Mouse (Mus musculus) urinary bladder, postnatal 10 days (tissue): ENCODE data around the gene Galr3.
A peak's percentile ranks its signal among the peaks of the same experiment; 100 is the strongest.
"Not testable (repeated sequence)": the region's sequence is repeated elsewhere in the genome, so short reads cannot be mapped to it uniquely, and the experiment has no call there.

ENCODE experiments used
- DNase-seq: peaks from one replicate; pipeline ENCODE4 v3.0.0; 2022; ENCODE audit warnings: low spot score

Galr3 gene

GRCm38 (mm10) chr15:79026511-79027290 is 15.0 kb upstream of the Galr3 start:
- DNase-seq: no peak

GRCm38 (mm10) chr15:79027291-79028205 is 14.1 kb upstream of the Galr3 start:
- DNase-seq: no peak

DNA sequence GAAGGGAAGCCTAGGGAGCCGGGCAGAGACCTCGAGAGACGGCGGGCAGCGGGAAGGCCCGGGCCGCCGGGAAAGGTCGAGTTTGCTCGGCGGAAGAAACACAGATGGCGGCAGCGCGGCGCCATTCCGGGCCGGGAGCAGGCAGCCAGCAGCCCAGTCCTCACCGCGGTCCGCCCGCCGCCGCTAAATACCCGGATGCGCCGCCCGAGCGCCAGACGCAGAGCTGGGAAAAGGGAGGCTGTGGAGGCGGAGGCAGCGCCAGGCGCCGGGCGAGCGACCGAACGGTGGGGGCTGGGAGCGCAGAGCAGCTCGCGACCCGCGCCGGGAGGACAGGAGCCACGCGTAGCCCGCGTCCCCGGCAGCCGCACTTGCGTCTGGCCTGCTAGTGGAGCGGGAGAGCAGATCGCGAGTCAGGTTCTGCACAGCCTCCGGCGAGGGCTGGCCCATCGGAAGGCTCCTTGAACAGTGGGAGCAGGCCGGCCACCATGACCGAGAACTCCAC is 13.4 kb upstream of the Galr3 start, which contains the start of gene H1f0:
Gene H1f0, plus strand, starts transcription at position 214 of the 502 bp plus-strand sequence.
- DNase-seq: peak; percentile 91

DNA sequence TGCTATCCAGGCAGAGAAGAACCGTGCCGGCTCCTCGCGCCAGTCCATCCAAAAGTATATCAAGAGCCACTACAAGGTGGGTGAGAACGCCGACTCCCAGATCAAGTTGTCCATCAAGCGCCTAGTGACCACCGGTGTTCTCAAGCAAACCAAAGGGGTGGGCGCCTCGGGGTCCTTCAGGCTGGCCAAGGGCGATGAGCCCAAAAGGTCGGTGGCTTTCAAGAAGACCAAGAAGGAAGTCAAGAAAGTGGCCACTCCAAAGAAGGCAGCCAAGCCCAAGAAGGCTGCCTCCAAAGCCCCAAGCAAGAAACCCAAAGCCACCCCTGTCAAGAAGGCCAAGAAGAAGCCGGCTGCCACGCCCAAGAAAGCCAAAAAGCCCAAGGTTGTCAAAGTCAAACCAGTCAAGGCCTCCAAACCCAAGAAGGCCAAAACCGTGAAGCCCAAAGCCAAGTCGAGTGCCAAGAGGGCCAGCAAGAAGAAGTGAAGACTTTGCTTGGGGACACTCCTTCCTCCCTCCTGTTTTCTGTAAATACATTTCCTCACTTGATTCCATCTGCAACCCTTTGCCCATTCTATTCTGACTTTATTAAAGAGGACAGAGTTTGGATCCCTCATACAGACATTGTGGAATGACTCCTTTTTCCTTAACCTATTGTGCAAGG is 12.7 kb upstream of the Galr3 start:
- DNase-seq: no peak

DNA sequence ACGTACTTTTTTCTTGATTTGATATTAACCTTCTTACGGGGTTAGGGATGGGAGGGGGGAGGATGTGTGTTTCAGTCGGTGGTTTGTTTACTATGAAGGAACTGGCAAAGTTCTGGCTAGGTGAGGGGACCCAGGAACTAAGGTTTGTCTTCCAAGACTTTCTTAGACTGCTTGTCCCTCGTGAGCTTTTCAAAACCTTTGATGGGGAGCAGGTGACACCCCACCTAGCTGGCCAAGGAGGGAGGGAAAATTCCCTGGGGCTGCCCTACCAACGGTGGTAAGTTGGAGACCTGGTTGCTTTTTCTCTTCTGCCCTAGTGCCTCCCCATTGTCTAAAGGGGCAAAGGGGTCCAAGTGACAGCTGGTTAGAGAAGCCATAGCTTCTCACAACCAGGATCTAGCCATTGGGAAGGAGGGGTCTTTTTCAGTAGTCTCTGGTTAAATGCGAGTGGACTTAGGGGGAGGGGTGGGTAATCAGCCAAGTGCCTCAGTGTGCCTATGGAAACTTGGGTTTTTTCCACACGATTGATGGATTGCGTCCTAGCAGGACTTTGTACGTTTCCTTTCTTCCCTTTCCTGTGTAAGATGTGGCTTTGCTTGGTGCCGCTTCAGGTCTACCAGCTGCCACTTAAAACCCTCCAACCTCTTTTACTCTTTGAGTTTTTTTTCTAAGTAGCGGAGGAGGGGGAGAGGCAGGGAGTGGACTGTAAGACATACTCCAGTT is 12.0 kb upstream of the Galr3 start:
- DNase-seq: no peak

DNA sequence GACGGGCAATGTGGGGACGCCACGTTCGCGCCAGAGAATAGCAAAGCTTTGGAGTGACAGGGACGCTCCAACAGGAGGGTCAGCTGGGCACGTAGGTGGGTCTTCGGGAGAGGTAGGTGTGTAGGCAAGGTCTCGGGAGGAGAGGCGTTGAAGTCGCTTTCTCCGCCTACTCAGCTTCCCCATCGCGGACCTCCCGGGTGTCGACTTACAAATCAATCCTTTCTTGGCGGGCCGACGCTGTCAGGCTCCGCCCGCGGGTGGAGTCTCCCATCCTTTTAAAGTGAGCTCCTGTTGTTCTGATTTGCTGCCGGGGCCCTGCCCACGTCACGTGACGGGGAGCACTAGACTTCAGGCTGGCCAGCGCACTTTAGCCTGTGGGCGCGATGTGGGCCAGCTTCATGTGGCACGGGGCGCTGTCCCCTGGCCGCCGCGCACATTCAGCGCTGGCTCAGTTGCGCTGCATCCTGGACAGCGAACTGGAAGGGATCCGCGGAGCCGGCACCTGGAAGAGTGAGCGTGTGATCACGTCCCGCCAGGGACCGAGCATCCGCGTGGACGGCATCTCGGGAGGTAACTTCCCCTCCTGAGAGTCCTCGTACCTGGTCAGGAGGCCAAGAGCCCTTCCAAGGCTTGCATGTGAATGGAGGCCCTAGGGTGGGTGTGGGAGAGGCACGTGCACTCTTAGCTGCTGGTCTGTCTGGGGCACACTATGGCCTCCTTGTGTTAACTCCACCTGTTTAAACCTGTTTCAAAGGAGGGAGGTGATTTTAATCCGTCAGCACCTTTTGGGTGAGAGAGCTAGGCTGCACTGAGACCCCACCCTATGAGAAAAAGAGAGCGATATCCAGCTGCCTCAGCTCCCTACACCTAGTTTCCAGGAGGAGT is 10.9 kb upstream of the Galr3 start:
- DNase-seq: peak; percentile 51

GRCm38 (mm10) chr15:79031908-79032307 is 9.8 kb upstream of the Galr3 start:
- not testable (repeated sequence) for DNase-seq

DNA sequence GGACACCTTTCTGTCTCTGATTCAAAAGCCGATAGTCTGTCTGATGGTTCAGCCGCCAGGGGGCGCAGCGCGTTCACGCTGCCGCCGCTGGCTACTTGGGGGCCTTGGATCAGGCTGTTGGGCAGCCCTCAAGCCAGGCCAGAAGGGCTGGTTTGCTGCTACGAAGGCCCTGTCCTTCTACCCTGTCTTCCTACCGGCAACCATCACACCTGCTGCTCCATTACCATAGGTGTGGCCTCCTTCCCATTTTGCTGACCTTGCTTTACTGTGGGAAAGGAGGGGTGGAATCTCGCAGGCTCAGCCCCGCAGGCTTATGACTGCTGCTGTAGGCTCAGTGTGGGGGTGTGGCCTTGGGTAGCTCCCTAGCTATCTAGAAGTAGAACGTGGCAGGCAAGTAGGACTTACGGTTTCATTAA is 3.8 kb upstream of the Galr3 start:
- DNase-seq: peak; percentile 44

DNA sequence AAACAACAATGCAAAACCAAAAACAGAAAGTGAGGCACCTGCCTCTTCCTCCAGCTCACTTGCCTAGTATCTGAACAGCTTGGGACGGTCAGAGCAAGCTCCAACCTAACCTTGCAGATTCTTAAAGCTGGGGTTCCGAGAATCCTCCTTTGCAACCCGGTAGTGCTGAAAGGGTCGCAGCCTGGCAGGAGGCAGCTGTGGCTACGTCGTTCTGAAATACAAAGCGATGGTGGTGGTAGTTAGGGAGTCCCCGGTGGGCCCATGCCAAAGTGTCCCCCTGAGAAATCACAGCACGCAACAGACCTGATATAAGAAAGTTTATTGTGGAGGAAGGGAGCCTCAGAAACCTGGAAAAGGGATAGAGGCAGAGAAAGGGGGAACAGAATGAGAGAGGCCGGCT is 3.4 kb upstream of the Galr3 start:
- no peak for DNase-seq

DNA sequence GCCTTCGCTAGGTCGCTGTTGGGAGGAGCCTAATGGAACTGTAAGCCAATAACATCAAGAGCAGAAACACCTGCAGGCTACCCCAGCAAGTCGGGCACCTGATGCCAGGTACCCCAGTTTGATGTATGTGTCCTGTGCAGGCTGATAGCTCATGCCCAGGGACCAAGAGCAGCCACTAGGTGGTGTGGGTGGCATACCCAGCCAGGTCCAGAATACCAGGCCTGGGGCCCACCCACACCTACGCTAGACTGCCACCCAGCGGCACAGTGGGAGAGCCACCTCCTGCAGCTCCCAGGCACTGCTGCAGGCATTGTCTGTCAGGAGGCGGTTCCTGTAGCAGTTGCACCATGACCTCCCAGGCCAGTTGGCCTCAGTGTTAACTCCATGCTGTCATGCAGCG is 2.8 kb upstream of the Galr3 start:
- no peak for DNase-seq

DNA sequence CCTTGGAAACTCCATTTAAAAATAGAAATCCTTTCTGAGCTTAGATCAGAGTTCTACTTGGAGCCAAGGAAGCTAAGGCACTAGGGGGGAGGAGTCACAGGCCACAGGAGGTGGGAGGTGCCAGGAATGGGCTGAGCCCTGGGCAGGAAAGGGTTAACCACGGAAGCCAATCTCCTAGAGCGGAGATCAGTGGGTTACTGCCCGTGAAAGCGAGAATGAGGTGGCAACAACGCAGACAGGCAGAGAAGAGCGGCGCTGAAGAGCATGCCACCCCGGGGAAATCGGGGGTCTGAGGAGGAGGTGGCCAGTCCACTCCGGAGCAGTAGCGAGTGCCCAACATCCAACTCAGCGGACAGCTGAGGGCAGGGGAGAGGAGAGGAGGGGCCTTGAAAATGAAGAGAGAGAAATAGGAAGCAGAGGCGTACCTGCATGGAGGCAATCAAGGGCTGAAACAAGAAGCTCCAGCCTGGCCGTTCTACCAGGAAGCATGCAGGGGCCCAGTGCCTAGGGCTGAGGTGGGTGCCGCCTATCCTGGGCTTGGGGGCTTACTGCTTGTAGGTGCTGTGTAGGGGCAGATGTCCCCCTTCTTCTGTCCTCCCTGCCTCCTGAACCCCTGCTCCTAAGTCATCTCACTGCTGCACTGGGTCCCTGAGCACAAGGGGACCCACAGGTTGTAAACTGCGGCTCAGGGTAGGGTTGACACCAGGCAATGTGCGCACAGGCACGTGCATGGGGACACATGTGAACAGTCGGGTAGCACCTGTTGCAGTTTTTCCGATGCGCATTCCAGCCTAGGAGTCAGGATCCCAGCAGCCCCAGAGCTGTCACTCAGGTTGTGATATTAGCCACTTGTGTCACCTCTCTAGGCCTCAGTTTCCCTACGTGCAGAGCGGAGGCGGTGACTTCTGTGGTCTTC is 926 bp upstream of the Galr3 start:
- DNase-seq: no peak

- no peak for DNase-seq
Observed at GRCm38 (mm10) chr15:79042721-79043491, 1.2 kb downstream of the Galr3 start.

- DNase-seq: no peak
Observed at GRCm38 (mm10) chr15:79044837-79045236, 3.2 kb downstream of the Galr3 start.

- no peak for DNase-seq
Observed at GRCm38 (mm10) chr15:79048186-79048585, 6.5 kb downstream of the Galr3 start.

GRCm38 (mm10) chr15:79050160-79050845 is 8.6 kb downstream of the Galr3 start:
- DNase-seq: no peak

DNA sequence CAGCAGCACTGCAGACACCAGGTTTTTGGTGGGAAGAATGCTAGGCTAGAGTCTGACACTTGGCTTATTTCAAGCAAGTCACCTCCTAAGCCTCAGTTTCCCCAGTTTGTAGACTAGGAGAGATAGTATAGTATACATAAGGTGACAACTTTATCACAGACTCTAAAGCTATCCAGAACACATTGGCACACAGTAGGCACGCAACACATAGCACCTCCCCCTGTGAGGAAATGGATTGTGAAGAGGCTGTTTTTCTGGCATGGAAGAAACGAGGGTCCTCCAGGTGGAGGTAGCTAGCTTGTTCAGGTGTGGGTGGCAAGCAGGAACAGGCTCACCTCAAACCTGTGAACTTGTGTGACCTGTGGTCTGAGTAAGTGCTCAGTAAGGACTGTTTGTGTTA is 9.3 kb downstream of the Galr3 start:
- DNase-seq: no peak

DNA sequence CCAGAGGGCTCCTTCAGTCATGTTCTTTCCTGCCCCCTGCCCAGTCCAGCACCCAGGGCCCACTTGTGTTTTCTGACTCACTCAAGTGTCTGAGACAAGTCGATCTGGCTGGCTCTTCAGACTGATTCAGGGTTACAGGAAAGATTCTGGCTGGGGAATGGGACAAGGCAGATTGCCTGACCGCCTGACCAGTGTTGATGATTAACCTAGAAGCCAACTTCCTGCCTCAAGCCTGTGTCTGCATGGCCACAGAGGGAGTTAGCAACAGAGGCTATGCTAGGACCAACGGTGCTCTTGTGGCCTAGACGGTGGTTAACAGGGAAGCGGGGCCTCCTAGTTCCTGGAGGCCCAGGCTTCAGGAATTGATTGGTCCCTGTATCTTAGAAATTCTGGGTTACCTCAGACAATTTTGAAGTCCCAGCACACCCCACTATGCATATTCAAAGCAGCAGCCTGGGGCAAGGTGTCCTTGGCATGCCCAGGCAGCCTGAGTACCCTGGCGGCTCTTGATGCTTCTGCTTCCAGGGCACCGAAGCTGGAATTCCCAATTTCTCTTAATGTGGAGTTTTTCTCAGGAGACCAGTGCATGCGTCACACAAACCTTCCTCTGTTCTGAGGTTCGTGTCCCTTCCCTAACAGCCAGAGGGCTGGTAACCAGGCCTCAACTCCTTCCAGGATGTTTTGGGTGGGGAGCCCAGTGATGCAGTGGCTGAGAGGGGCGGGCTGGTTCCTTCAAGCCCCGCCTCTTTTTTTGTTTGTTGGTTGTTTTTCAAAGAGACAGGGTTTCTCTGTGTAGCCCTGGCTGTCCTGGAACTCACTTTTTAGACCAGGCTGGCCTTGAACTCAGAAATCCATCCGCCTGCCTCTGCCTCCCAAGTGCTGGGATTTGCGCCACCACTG is 10.0 kb downstream of the Galr3 start:
- DNase-seq: no peak
